15 mouse cellular contexts compared by ENCODE assay signal in genomic region chr2:91279372-91279755, GRCm38 (mm10). TPM values are rescaled to one million over a fixed set of nuclear protein-coding genes. Genes with fewer than 3 reads are reported as not detected.
DNase-seq lines count a peak whose midpoint lies in the region; ATAC-seq and TF ChIP-seq lines count a peak whose summit lies in the region.
"Had no signal": no experiment of that assay in that cellular context is flagged by ENCODE, and none has a peak within 500 bp of the region (broad histone marks: within the 10 kb centered on the region; RNA-seq: fewer than 3 reads in every experiment).

No protein-coding gene starts in this region.

- no peak overlapping the region for H3K4me2 ChIP-seq in kidney, embryonic 15.5 days
- H3K4me2 ChIP-seq in neural tube, embryonic 12.5 days (replicated peaks), result no peak overlapping the region
- no peak overlapping the region for H3K4me2 ChIP-seq in stomach, postnatal 0 days (replicated peaks; ENCODE audit: low read depth)
- H3K4me2 ChIP-seq: limb, embryonic 15.5 days; lung, embryonic 15.5 days had no signal

- peaks cover 13% of the 10 kb centered on the region for H3K4me1 ChIP-seq in cerebellum, adult 2 months (ENCODE audit: control insufficient read depth, insufficient read depth, low read length)
- H3K4me1 ChIP-seq in kidney, embryonic 15.5 days, result peaks cover 11% of the 10 kb centered on the region
- H3K4me1 ChIP-seq in neural tube, embryonic 12.5 days, result no peaks in the 10 kb centered on the region
- no peaks in the 10 kb centered on the region for H3K4me1 ChIP-seq in stomach, postnatal 0 days (replicated peaks; ENCODE audit: control insufficient read depth, insufficient read depth)

- H3K9ac ChIP-seq in kidney, embryonic 15.5 days, result no peak overlapping the region
- H3K9ac ChIP-seq in neural tube, embryonic 12.5 days, result no peak overlapping the region
- H3K9ac ChIP-seq in stomach, postnatal 0 days (ENCODE audit: low read length), result no peak overlapping the region
- H3K9ac ChIP-seq: limb, embryonic 15.5 days; lung, embryonic 15.5 days had no signal

- no peak overlapping the region for H3K27ac ChIP-seq in cerebellum, adult 2 months (ENCODE audit: insufficient read depth, low read length)
- H3K27ac ChIP-seq in kidney, embryonic 15.5 days, result no peak overlapping the region
- no peak overlapping the region for H3K27ac ChIP-seq in neural tube, embryonic 12.5 days
- peak overlapping the region; percentile 35; the same call in 1 of the 2 replicates for H3K27ac ChIP-seq in stomach, postnatal 0 days (replicated peaks)
- H3K27ac ChIP-seq: embryonic facial prominence, embryonic 10.5 days; limb, embryonic 15.5 days; lung, embryonic 15.5 days had no signal

- no peak for DNase-seq in cerebellum, adult 2 months
- DNase-seq in cerebellum, postnatal 14 days, result no peak
- no peak for DNase-seq in kidney, adult 11 months
- DNase-seq in neural tube, embryonic 10.5 days (ENCODE audit: extremely low spot score, low spot score), result no peak
- DNase-seq in stomach, postnatal 0 days (ENCODE audit: low spot score), result no peak
- DNase-seq in T-cell, adult 2 months (ENCODE audit: low spot score), result no peak
- DNase-seq: heart, adult 11 months had no signal

- 0 out of 2 replicates have a peak, but pooled peaks have one; percentile 29 for ATAC-seq in kidney, embryonic 15.5 days (replicated peaks; ENCODE audit: low FRiP score)
- ATAC-seq in neural tube, embryonic 12.5 days (ENCODE audit: low FRiP score, low read depth), result peak; percentile 26; the same call in 1 of the 2 replicates
- peak; percentile 59 for ATAC-seq in stomach, postnatal 0 days (ENCODE audit: low FRiP score, low TSS enrichment)
- ATAC-seq: Patski had no signal

- 71% methylated on average over 2 of the region's 2 CpGs for WGBS in cerebellum, adult 2 months
- 71% methylated on average over 2 of the region's 2 CpGs for WGBS in kidney, embryonic 15.5 days
- 70% methylated on average over 2 of the region's 2 CpGs for WGBS in neural tube, embryonic 12.5 days
- 46% methylated on average over 2 of the region's 2 CpGs for WGBS in stomach, postnatal 0 days

- no peaks in the 10 kb centered on the region for H3K27me3 ChIP-seq in cerebellum, adult 2 months (ENCODE audit: control insufficient read depth, insufficient read depth, low read length)
- H3K27me3 ChIP-seq in kidney, embryonic 15.5 days, result no peaks in the 10 kb centered on the region
- H3K27me3 ChIP-seq in neural tube, embryonic 12.5 days (replicated peaks), result no peaks in the 10 kb centered on the region
- no peaks in the 10 kb centered on the region for H3K27me3 ChIP-seq in stomach, postnatal 0 days (ENCODE audit: control insufficient read depth, insufficient read depth, low read length)
- H3K27me3 ChIP-seq: limb, embryonic 15.5 days; lung, embryonic 15.5 days; Patski had no signal

- TF ChIP-seq EP300 in stomach, postnatal 0 days (optimal IDR thresholded peaks at IDR 0.05), result no peak

- H3K9me3 ChIP-seq in kidney, embryonic 15.5 days (replicated peaks), result no peaks in the 10 kb centered on the region
- H3K9me3 ChIP-seq in neural tube, embryonic 12.5 days, result no peaks in the 10 kb centered on the region
- no peaks in the 10 kb centered on the region for H3K9me3 ChIP-seq in stomach, postnatal 0 days (ENCODE audit: control insufficient read depth, low read length)
- H3K9me3 ChIP-seq: embryonic facial prominence, embryonic 10.5 days; limb, embryonic 15.5 days; lung, embryonic 15.5 days had no signal

- TF ChIP-seq POLR2A in cerebellum, adult 2 months (IDR thresholded peaks at IDR 0.05; ENCODE audit: borderline replicate concordance, insufficient read depth, low read length), result peak; percentile 3; the same call in 1 of the 2 replicates

- no peak overlapping the region for H3K4me3 ChIP-seq in cerebellum, adult 2 months (replicated peaks; ENCODE audit: insufficient read depth, low read depth, low read length)
- H3K4me3 ChIP-seq in kidney, embryonic 15.5 days (replicated peaks), result no peak overlapping the region
- H3K4me3 ChIP-seq in neural tube, embryonic 12.5 days, result no peak overlapping the region
- no peak overlapping the region for H3K4me3 ChIP-seq in stomach, postnatal 0 days (ENCODE audit: low read depth, low read length)
- H3K4me3 ChIP-seq: embryonic facial prominence, embryonic 10.5 days; erythroblast, embryonic 14.5 days; layer of hippocampus, adult 2 months; limb, embryonic 15.5 days; lung, embryonic 15.5 days had no signal

- no peak for TF ChIP-seq CTCF in cerebellum, adult 2 months (IDR thresholded peaks at IDR 0.05; ENCODE audit: borderline replicate concordance, insufficient read depth, low read depth, low read length)
- no peak for TF ChIP-seq CTCF in stomach, postnatal 0 days (IDR thresholded peaks at IDR 0.05; ENCODE audit: low read depth)

- peaks cover 43% of the 10 kb centered on the region for H3K36me3 ChIP-seq in kidney, embryonic 15.5 days
- peaks cover 45% of the 10 kb centered on the region for H3K36me3 ChIP-seq in neural tube, embryonic 12.5 days
- H3K36me3 ChIP-seq in stomach, postnatal 0 days (ENCODE audit: control insufficient read depth, insufficient read depth, low read length), result peaks cover 14% of the 10 kb centered on the region

RNA-seq across cellular contexts. Expression of gene Arfgap2, which starts 14.6 kb away (rescaled TPM):
- 51.9 and 54.1 TPM in 2 replicates for polyA plus RNA-seq in cerebellum, adult 2 months (2012; rRNA removed)
- polyA plus RNA-seq in kidney, embryonic 15.5 days (2015; fragmentation: Nextera tagmentation; extraction: Ambion mirVana), result 86.6 and 92.2 TPM in 2 replicates
- 79.6 and 81.0 TPM in 2 replicates for polyA plus RNA-seq in neural tube, embryonic 12.5 days (2016; fragmentation: Nextera tagmentation; extraction: Ambion mirVana)
- 46.7 and 48.1 TPM in 2 replicates for polyA plus RNA-seq in stomach, postnatal 0 days (2015; fragmentation: Nextera tagmentation; extraction: Ambion mirVana)

RNA-seq across cellular contexts. Expression of gene Pacsin3, which starts 23.6 kb away (rescaled TPM):
- polyA plus RNA-seq in cerebellum, adult 2 months (2012; rRNA removed), result 153 and 159 TPM in 2 replicates
- 39.9 and 40.3 TPM in 2 replicates for polyA plus RNA-seq in kidney, embryonic 15.5 days (2015; fragmentation: Nextera tagmentation; extraction: Ambion mirVana)
- 20.8 and 22.1 TPM in 2 replicates for polyA plus RNA-seq in neural tube, embryonic 12.5 days (2016; fragmentation: Nextera tagmentation; extraction: Ambion mirVana)
- 46.2 and 52.2 TPM in 2 replicates for polyA plus RNA-seq in stomach, postnatal 0 days (2015; fragmentation: Nextera tagmentation; extraction: Ambion mirVana)
- polyA plus RNA-seq: erythroblast, embryonic 14.5 days had no signal

RNA-seq across cellular contexts. Expression of gene Ddb2, which starts 42.6 kb away (rescaled TPM):
- polyA plus RNA-seq in cerebellum, adult 2 months (2012; rRNA removed), result 34.5 and 41.5 TPM in 2 replicates
- polyA plus RNA-seq in kidney, embryonic 15.5 days (2015; fragmentation: Nextera tagmentation; extraction: Ambion mirVana), result 16.2 and 17.0 TPM in 2 replicates
- polyA plus RNA-seq in neural tube, embryonic 12.5 days (2016; fragmentation: Nextera tagmentation; extraction: Ambion mirVana), result 7.5 and 9.3 TPM in 2 replicates
- 11.0 and 12.5 TPM in 2 replicates for polyA plus RNA-seq in stomach, postnatal 0 days (2015; fragmentation: Nextera tagmentation; extraction: Ambion mirVana)
